Mouse (Mus musculus) E14TG2a.4 (cell line): ENCODE results near the gene Nacc1.

Experiments
- H3K27me3 ChIP-seq: 2 replicates; pipeline ENCODE4 v1.6.1; 2014; ENCODE audit warnings: low read length, control low read depth; ENCODE audit not compliant: insufficient read depth
- H3K36me3 ChIP-seq: 2 replicates; pipeline ENCODE4 v1.6.1; 2014; ENCODE audit warnings: low read length, control low read depth; ENCODE audit not compliant: insufficient read depth
- H3K4me1 ChIP-seq: replicated peaks from 2 replicates; pipeline ENCODE4 v1.6.1; 2014; ENCODE audit warnings: low read depth, low read length, control low read depth
- H3K4me3 ChIP-seq: replicated peaks from 2 replicates; pipeline ENCODE4 v1.5.1; 2014; ENCODE audit warnings: mild to moderate bottlenecking, low read length
- H3K9me3 ChIP-seq: 2 replicates; pipeline ENCODE4 v1.6.1; 2014; ENCODE audit warnings: low read length, control low read depth
- CTCF ChIP-seq: conservative IDR thresholded peaks from 2 replicates; pipeline ENCODE4 v1.5.1; 2014; ENCODE audit warnings: low read length
- NANOG ChIP-seq: IDR thresholded peaks from 2 replicates; pipeline ENCODE4 v1.6.1; 2014; ENCODE audit warnings: borderline replicate concordance, low read length, mixed read lengths
- POU5F1 ChIP-seq: IDR thresholded peaks from 2 replicates; pipeline ENCODE4 v1.6.1; 2014; ENCODE audit warnings: low read length, borderline replicate concordance

The Nacc1 gene

GRCm38 (mm10) chr8:84730541-84731370 is 43.1 kb upstream of the Nacc1 start:
- Histone ChIP-seq H3K36me3 (no peaks in the 10 kb centered on the region), H3K4me1 (peaks cover 32% of the 10 kb centered on the region), H3K9me3 (no peaks in the 10 kb centered on the region), H3K27me3 (peaks cover 53% of the 10 kb centered on the region), H3K4me3 (peak overlapping the region; percentile 50)
- TF ChIP-seq NANOG (no peak), POU5F1 (no peak), CTCF (no peak)

- Histone ChIP-seq H3K4me3 (peak overlapping the region; percentile 50), H3K4me1 (peaks cover 38% of the 10 kb centered on the region), H3K27me3 (peaks cover 54% of the 10 kb centered on the region), H3K9me3 (no peaks in the 10 kb centered on the region), H3K36me3 (no peaks in the 10 kb centered on the region)
- no peak for TF ChIP-seq POU5F1
- no peak for TF ChIP-seq NANOG
- TF ChIP-seq CTCF = no peak
Observed at GRCm38 (mm10) chr8:84729921-84730362, 42.3 kb upstream of the Nacc1 start.

GRCm38 (mm10) chr8:84728474-84728873 is 40.8 kb upstream of the Nacc1 start:
- H3K4me1 ChIP-seq = peaks cover 52% of the 10 kb centered on the region
- H3K36me3 ChIP-seq = no peaks in the 10 kb centered on the region
- TF ChIP-seq NANOG = no peak
- no peak for TF ChIP-seq POU5F1
- no peak for TF ChIP-seq CTCF
- peaks cover 51% of the 10 kb centered on the region for H3K27me3 ChIP-seq
- H3K9me3 ChIP-seq = no peaks in the 10 kb centered on the region
- H3K4me3 ChIP-seq = no peak overlapping the region

- H3K27me3 ChIP-seq = peaks cover 42% of the 10 kb centered on the region
- TF ChIP-seq CTCF (peak; percentile 25), NANOG (no peak)
- H3K36me3 ChIP-seq = no peaks in the 10 kb centered on the region
- no peaks in the 10 kb centered on the region for H3K9me3 ChIP-seq
- H3K4me1 ChIP-seq = peaks cover 71% of the 10 kb centered on the region
- no peak overlapping the region for H3K4me3 ChIP-seq
Observed at GRCm38 (mm10) chr8:84725941-84726259, 38.2 kb upstream of the Nacc1 start.

GRCm38 (mm10) chr8:84725246-84725940 is 37.7 kb upstream of the Nacc1 start:
- H3K4me1 ChIP-seq = peaks cover 66% of the 10 kb centered on the region
- H3K9me3 ChIP-seq = no peaks in the 10 kb centered on the region
- peaks cover 45% of the 10 kb centered on the region for H3K27me3 ChIP-seq
- peak overlapping the region; percentile 29; the same call in 1 of the 2 replicates for H3K4me3 ChIP-seq
- TF ChIP-seq CTCF (no peak), NANOG (no peak), POU5F1 (no peak)
- no peaks in the 10 kb centered on the region for H3K36me3 ChIP-seq

GRCm38 (mm10) chr8:84724683-84725082 is 37.0 kb upstream of the Nacc1 start:
- TF ChIP-seq NANOG = no peak
- no peak for TF ChIP-seq CTCF
- TF ChIP-seq POU5F1 = no peak
- Histone ChIP-seq H3K9me3 (no peaks in the 10 kb centered on the region), H3K4me1 (peaks cover 60% of the 10 kb centered on the region), H3K4me3 (peak overlapping the region; percentile 29; the same call in 1 of the 2 replicates), H3K27me3 (peaks cover 52% of the 10 kb centered on the region), H3K36me3 (no peaks in the 10 kb centered on the region)

- H3K4me1 ChIP-seq = peaks cover 57% of the 10 kb centered on the region
- TF ChIP-seq NANOG = no peak
- TF ChIP-seq POU5F1 = no peak
- no peak for TF ChIP-seq CTCF
Observed at GRCm38 (mm10) chr8:84723571-84723900, 35.9 kb upstream of the Nacc1 start.

GRCm38 (mm10) chr8:84722850-84723570 is 35.3 kb upstream of the Nacc1 start, which contains the start of gene G430095P16Rik:
Gene G430095P16Rik, plus strand, starts transcription at chr8:84723007.
- Histone ChIP-seq H3K4me3 (peak within 1 kb of the TSS; percentile 60), H3K4me1 (peaks cover 57% of the 10 kb centered on the region), H3K27me3 (peaks cover 62% of the 10 kb centered on the region), H3K36me3 (no peaks in the 10 kb centered on the region), H3K9me3 (no peaks in the 10 kb centered on the region)
- TF ChIP-seq CTCF (no peak), POU5F1 (no peak), NANOG (no peak)

More at GRCm38 (mm10) chr8:84723571-84723900, 35.9 kb upstream of the Nacc1 start:
- H3K36me3 ChIP-seq = no peaks in the 10 kb centered on the region
- H3K27me3 ChIP-seq = peaks cover 60% of the 10 kb centered on the region
- H3K9me3 ChIP-seq = no peaks in the 10 kb centered on the region
- H3K4me3 ChIP-seq = peak overlapping the region; percentile 60
